Mouse (Mus musculus) hindbrain, embryonic 14.5 days (tissue): ENCODE data around the gene Gprc5b. TPM values are rescaled to one million over a fixed set of nuclear protein-coding genes. Genes with fewer than 3 reads are reported as not detected.

Experiments used
- ATAC-seq: fragments of 200-750 bp; cut with Nextera tagmentation; 2 replicates; pipeline ENCODE4 v1.8.0; 2017; ENCODE audit warnings: moderate number of reproducible peaks, mild to moderate bottlenecking, moderate TSS enrichment, moderate library complexity; ENCODE audit not compliant: low FRiP score
- DNase-seq: peaks from one replicate; pipeline ENCODE4 v3.0.0-alpha.2; 2015; ENCODE audit warnings: low spot score
- H3K27ac ChIP-seq: fragments of 300-500 bp; sonication (generic); 2 replicates; pipeline ENCODE4 v1.5.1; 2014; ENCODE audit warnings: mild to moderate bottlenecking, moderate library complexity
- H3K27me3 ChIP-seq: fragments of 300-500 bp; sonication (generic); 2 replicates; pipeline ENCODE4 v1.6.1; 2014; ENCODE audit warnings: mild to moderate bottlenecking, low read length, mixed read lengths; ENCODE audit not compliant: control insufficient read depth, insufficient read depth
- H3K36me3 ChIP-seq: fragments of 300-500 bp; sonication (generic); replicated peaks from 2 replicates; pipeline ENCODE4 v1.6.1; 2014; ENCODE audit not compliant: control insufficient read depth, insufficient read depth
- H3K4me1 ChIP-seq: fragments of 300-500 bp; sonication (generic); replicated peaks from 2 replicates; pipeline ENCODE4 v1.6.1; 2014; ENCODE audit warnings: antibody characterized with exemption, low read length, mixed read lengths; ENCODE audit not compliant: control insufficient read depth, insufficient read depth
- H3K4me2 ChIP-seq: fragments of 300-500 bp; sonication (generic); replicated peaks from 2 replicates; pipeline ENCODE4 v1.6.1; 2014; ENCODE audit warnings: mild to moderate bottlenecking, moderate library complexity
- H3K4me3 ChIP-seq: fragments of 300-500 bp; sonication (generic); replicated peaks from 2 replicates; pipeline ENCODE4 v1.5.1; 2014; ENCODE audit warnings: mild to moderate bottlenecking, low read length
- H3K9ac ChIP-seq: fragments of 300-500 bp; sonication (generic); 2 replicates; pipeline ENCODE4 v1.6.1; 2014
- H3K9me3 ChIP-seq: fragments of 300-500 bp; sonication (generic); 2 replicates; pipeline ENCODE4 v1.6.1; 2016; ENCODE audit warnings: low read length; ENCODE audit not compliant: control insufficient read depth
- WGBS: fragments of 180-500 bp; shearing (Covaris S2); extraction: QIAGEN DNeasy Blood & Tissue Kit; methylation state at CpG from one replicate; pipeline ENCODE4 v1.1.7; 2014; 5-methylcytosine and 5-hydroxymethylcytosine counted together
- polyA plus RNA-seq: library from polyadenylated mRNA; unstranded; fragments of >200 nt; fragmentation: Nextera tagmentation; extraction: Ambion mirVana; gene quantifications from 2 replicates; pipeline ENCODE4 v1.2.1, GENCODE M21; 2014

Gprc5b gene
- polyA plus RNA-seq, 1 experiment from 2014 or later, result 10.2 TPM

GRCm38 (mm10) chr7:118947241-118947640, 47.8 kb downstream of the Gprc5b start:
- no peak overlapping the region for H3K4me2 ChIP-seq
- H3K9me3 ChIP-seq, result no peaks in the 10 kb centered on the region
- 55% methylated on average over 3 of the region's 3 CpGs for WGBS
- H3K4me1 ChIP-seq, result no peaks in the 10 kb centered on the region
- ATAC-seq, result no peak
- H3K27ac ChIP-seq, result no peak overlapping the region
- H3K9ac ChIP-seq, result no peak overlapping the region
- no peak for DNase-seq
- H3K36me3 ChIP-seq, result no peaks in the 10 kb centered on the region
- H3K27me3 ChIP-seq, result no peaks in the 10 kb centered on the region
- H3K4me3 ChIP-seq, result no peak overlapping the region

DNA sequence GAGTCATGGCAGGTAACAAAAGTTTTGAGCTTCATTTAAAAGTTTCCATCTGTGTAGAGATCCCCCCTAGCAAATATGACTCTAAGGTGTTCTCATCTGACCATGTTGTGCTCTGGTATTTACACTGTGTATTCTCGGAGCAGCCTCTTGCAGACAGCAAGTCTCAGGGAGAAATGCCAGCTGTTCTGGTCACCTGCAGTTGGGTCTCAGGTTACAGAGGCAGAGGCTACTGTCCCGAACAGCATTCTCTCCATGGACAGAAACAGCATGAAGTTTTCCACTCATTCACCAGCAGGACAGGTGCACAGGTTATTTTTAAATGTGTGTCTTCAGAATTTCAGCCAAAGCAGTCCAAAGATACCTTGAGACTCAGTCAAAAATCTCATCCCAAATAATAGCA, 50.1 kb downstream of the Gprc5b start:
- H3K9ac ChIP-seq, result no peak overlapping the region
- no peaks in the 10 kb centered on the region for H3K9me3 ChIP-seq
- no peak overlapping the region for H3K4me2 ChIP-seq
- ATAC-seq (no peak), DNase-seq (no peak)
- no peaks in the 10 kb centered on the region for H3K4me1 ChIP-seq
- no peaks in the 10 kb centered on the region for H3K27me3 ChIP-seq
- 26% methylated on average over 2 of the region's 2 CpGs for WGBS
- H3K36me3 ChIP-seq, result no peaks in the 10 kb centered on the region
- no peak overlapping the region for H3K4me3 ChIP-seq
- H3K27ac ChIP-seq, result no peak overlapping the region

DNA sequence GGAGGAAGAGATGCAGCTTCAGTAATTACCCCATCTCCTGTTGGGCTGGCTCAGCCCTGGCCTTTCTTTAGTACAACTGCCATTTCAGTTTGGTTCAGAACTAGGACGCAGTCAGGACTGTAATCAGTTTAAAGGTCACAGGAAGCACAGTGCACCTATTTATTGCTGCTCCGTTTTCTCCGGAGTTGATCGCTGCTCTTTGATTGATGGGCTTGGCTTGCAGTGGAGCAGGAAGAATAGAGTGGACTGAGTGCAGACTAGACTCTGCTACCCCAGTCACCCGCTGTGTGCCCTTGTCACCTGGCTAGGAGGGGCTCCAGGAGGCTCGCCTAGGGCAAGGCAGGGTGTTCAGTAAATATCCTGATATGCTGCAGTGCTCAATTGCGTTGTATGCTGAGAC, 51.8 kb downstream of the Gprc5b start:
- ATAC-seq, result no peak
- no peaks in the 10 kb centered on the region for H3K9me3 ChIP-seq
- WGBS, result 45% methylated on average over 7 of the region's 7 CpGs

DNA sequence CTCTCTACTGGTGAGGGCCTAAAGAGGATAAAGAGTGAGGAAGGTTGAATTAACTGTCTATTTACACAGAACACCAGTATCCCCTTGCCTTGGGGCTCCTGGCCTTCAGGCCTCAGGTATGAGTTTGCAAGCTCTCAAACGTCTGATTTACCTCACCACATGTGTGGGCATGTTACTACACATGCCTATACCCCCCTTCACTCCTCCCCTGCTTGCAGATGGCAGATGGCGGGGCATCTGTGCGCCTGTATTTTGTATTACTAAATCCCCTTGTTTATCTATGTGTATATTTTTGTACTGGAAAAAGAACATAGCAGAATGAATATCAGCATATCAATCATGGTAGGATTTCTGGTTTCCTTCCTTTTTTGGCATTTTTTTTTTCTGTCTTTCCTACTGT, 52.7 kb downstream of the Gprc5b start:
- Histone ChIP-seq H3K27ac (no peak overlapping the region), H3K4me1 (no peaks in the 10 kb centered on the region), H3K4me2 (no peak overlapping the region), H3K36me3 (no peaks in the 10 kb centered on the region), H3K9ac (no peak overlapping the region), H3K27me3 (no peaks in the 10 kb centered on the region), H3K4me3 (no peak overlapping the region), H3K9me3 (no peaks in the 10 kb centered on the region)
- ATAC-seq, result no peak
- no peak for DNase-seq
- 88% methylated on average over 3 of the region's 3 CpGs for WGBS

More for the DNA sequence above, 51.8 kb downstream of the Gprc5b start:
- H3K9ac ChIP-seq, result no peak overlapping the region
- DNase-seq, result no peak
- H3K4me3 ChIP-seq, result no peak overlapping the region
- no peaks in the 10 kb centered on the region for H3K4me1 ChIP-seq
- no peak overlapping the region for H3K27ac ChIP-seq
- no peaks in the 10 kb centered on the region for H3K36me3 ChIP-seq
- H3K27me3 ChIP-seq, result no peaks in the 10 kb centered on the region
- no peak overlapping the region for H3K4me2 ChIP-seq

- no peak overlapping the region for H3K4me3 ChIP-seq
- H3K9ac ChIP-seq, result no peak overlapping the region
- H3K27ac ChIP-seq, result no peak overlapping the region
- no peaks in the 10 kb centered on the region for H3K9me3 ChIP-seq
- 80% methylated on average over 11 of the region's 11 CpGs for WGBS
- H3K4me2 ChIP-seq, result no peak overlapping the region
- ATAC-seq (no peak), DNase-seq (no peak)
- no peaks in the 10 kb centered on the region for H3K4me1 ChIP-seq
- no peaks in the 10 kb centered on the region for H3K36me3 ChIP-seq
- no peaks in the 10 kb centered on the region for H3K27me3 ChIP-seq
Measured at GRCm38 (mm10) chr7:118937469-118938387, 57.3 kb downstream of the Gprc5b start.

DNA sequence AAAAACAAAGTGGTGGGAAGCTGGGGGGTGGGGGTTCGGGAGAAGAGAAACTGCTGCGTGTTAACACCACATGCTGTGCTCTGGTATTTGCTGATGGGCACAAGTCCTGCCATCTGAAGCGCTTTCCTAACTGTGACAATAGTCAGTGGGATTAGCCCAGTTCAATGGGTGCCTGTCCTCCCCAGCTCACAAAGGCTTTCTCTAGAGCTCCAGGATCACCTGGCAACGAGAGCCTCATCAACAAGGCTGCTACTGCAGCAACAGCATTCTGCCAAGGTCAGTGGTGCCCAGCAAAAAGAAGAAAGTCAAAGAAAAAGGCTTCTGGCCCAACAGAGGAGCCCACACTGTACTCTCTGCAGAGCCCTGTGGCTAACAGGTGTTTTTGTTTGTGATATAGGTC, 58.2 kb downstream of the Gprc5b start:
- no peak overlapping the region for H3K4me3 ChIP-seq
- no peak; the same call in 1 of the 2 replicates for ATAC-seq

GRCm38 (mm10) chr7:118935306-118935705, 59.7 kb downstream of the Gprc5b start:
- Histone ChIP-seq H3K27me3 (no peaks in the 10 kb centered on the region), H3K4me3 (no peak overlapping the region), H3K9me3 (no peaks in the 10 kb centered on the region), H3K27ac (no peak overlapping the region), H3K4me1 (no peaks in the 10 kb centered on the region), H3K9ac (no peak overlapping the region), H3K4me2 (no peak overlapping the region), H3K36me3 (no peaks in the 10 kb centered on the region)
- DNase-seq, result no peak
- ATAC-seq, result no peak
- 85% methylated on average over 2 of the region's 2 CpGs for WGBS

More for the DNA sequence above, 58.2 kb downstream of the Gprc5b start:
- WGBS, result 14% methylated on average over 4 of the region's 4 CpGs
- Histone ChIP-seq H3K9ac (no peak overlapping the region), H3K4me2 (no peak overlapping the region), H3K36me3 (no peaks in the 10 kb centered on the region), H3K4me1 (no peaks in the 10 kb centered on the region), H3K27ac (no peak overlapping the region), H3K9me3 (no peaks in the 10 kb centered on the region), H3K27me3 (no peaks in the 10 kb centered on the region)
- DNase-seq, result no peak

- H3K27ac ChIP-seq, result no peak overlapping the region
- no peak overlapping the region for H3K4me3 ChIP-seq
- H3K27me3 ChIP-seq, result no peaks in the 10 kb centered on the region
- no peaks in the 10 kb centered on the region for H3K9me3 ChIP-seq
- WGBS, result 83% methylated on average over 17 of the region's 17 CpGs
- H3K4me2 ChIP-seq, result no peak overlapping the region
- ATAC-seq, result no peak
- no peaks in the 10 kb centered on the region for H3K36me3 ChIP-seq
- no peaks in the 10 kb centered on the region for H3K4me1 ChIP-seq
- DNase-seq, result no peak
- no peak overlapping the region for H3K9ac ChIP-seq
Measured at GRCm38 (mm10) chr7:118931502-118932395, 63.3 kb downstream of the Gprc5b start.

- Histone ChIP-seq H3K9ac (no peak overlapping the region), H3K27me3 (no peaks in the 10 kb centered on the region), H3K36me3 (no peaks in the 10 kb centered on the region), H3K4me3 (no peak overlapping the region), H3K4me1 (no peaks in the 10 kb centered on the region), H3K4me2 (no peak overlapping the region), H3K9me3 (no peaks in the 10 kb centered on the region), H3K27ac (no peak overlapping the region)
- ATAC-seq (no peak), DNase-seq (no peak)
- 41% methylated on average over 16 of the region's 16 CpGs for WGBS
Measured at GRCm38 (mm10) chr7:118929601-118930311, 65.3 kb downstream of the Gprc5b start.
